Mouse (Mus musculus) R1 (cell line): ENCODE data around the gene Wdfy4.

Experiments
- DNase-seq: peaks from one replicate; pipeline ENCODE4 v3.0.0-alpha.2; 2018; ENCODE audit warnings: low read depth, low spot score

Wdfy4 gene

DNA sequence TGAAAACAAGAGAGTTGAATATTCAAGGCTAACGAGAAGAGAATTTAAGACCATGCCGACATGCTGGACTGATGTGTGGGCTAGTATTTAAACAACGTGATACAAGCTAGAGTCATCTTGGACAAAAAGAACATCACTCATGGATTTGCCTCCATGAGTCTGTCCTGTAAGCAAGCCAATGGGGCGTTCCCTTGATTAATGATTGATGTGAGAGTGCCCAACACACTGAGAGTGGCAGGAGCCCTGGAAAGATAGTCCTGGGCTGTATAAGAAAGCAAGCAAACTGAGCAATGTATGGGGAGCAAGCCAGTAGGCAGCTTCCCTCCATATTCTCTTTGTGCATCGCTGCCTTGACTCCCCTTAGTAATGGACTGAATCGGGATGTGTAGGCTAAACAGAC lies 106.7 kb downstream of the Wdfy4 start:
- DNase-seq, result no peak

- DNase-seq, result no peak
Measured at GRCm38 (mm10) chr14:33078110-33078509, 107.2 kb downstream of the Wdfy4 start.

DNA sequence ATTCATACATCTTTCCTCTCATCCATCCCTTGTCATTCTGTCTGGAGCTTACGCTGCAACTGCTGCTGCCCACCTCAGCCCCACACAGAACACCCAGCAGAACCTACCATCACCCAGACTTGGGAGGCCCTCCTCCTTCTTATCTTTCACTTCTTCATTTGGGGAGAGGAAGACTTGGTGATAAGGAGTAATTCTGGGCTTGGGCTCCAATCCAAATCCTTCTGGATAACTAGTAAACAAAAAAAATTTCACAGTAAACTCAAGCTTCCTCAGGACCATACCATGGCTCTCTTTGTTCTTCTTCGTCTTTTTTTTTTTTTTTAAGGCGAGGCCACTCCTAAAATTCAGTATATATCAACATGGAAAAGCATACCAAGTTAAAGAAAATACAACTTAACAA lies 112.0 kb downstream of the Wdfy4 start:
- no peak for DNase-seq

- DNase-seq, result no peak
Measured at GRCm38 (mm10) chr14:33072351-33072750, 113.0 kb downstream of the Wdfy4 start.

GRCm38 (mm10) chr14:33067676-33068075 lies 117.6 kb downstream of the Wdfy4 start:
- DNase-seq, result no peak

DNA sequence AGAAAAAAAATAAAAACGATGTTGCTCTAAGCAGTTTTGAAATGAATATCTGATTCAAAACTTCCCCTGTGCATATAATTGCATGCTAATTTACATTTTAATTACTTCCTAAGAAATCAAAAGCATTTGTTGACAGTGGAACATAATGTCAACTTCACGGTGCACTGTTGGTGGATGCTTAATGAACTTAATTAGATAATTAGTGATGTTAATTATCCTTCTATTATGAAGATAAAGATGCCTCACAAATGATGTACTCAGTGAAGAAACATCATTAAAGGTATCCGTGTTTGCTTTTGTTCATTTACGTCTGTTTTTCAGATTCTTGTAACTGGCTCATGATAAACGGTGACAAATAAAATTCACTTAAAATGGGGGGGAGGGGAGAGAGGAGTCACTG lies 122.3 kb downstream of the Wdfy4 start:
- DNase-seq, result no peak

DNA sequence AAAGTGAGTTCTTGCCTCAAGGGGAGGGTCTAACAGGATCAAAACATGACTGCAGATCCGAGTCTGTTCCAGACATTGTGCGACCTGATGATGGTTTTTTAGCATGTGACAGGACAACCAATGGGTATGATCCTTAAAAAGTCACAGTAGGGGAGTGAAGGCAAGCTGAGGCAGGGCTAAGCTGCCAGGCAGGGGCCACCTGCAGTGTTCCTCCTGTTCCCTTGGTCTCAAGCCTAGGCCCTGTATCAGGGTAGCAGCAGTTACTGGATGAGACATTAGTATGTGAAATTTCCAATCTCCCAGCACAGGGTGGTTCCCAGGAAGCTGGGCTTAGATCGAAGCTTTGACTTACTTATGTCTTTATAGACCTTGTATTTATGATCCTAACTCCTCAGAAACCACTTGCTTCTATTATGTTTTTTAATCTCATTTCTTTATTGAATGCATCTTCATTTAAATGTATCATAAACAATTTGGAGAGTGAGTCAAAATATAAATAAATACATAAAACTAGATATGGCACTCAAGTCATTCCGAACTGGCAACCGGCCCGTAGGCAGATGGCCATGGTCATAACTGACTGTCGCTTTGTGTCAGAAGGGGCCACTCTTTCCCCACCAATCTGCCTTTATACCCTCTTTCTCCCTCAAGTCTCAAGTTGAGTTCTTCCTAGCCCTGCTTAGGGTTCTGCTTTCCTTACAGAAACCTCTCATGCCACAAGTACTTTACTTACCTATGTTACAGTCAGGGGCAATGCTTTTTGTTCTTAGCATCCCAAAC lies 126.2 kb downstream of the Wdfy4 start:
- no peak for DNase-seq

DNA sequence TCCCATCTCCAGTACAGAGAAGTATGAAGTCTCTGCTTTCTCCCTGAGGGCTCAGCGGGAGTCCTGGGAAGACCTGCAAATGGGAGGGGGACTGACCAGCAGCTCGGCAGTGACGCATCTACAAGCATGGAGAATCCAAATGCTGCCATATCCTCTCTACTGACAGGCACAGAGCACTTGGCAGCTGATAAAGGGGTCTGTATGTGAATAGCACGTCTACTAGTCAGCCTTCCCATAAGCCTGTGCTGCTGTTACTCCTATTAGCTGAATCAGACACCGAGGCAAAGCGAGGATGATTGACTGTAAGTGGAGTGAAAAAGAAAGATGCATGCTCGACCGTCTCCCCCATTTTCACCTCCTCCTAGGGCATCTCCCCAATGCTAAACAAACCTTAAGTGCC lies 131.9 kb downstream of the Wdfy4 start:
- no peak for DNase-seq

DNA sequence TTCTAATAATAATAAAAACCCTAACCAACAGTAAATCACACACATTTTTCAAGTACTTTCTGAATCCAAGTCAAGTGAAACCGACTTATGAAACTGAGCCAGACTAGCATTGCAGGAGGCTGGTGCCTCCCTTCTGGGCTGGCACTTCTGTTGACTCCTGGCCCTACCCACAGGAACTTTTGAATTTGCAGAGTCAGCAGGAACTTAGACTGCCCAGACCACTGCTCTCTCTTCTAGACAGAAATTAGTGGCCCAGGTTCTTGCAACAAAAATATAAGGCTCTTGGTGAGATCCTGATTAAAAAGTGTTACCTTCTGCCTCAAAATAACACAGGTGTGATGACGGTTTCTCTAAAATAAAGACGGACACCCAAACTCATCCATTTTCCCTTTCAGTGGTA lies 140.1 kb downstream of the Wdfy4 start:
- DNase-seq, result no peak

DNA sequence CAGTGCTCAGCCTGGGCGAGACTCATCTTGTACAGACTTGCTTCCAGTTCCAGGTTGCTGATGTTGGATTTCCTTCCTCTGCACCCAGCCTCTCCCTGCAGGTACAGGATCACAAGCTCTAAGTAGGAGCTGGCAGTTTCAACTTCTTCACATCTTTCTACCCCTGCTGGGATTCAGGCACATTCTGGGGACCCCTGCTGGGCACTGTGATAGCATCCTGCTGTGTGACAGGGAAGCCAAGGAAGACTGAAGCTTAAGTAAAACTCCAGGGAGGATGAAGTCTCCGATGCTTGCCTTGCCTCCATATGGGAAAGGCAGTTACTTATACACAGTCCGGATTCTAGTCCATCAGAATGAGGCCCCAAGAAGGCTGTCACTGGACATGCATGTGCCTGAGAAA lies 148.5 kb downstream of the Wdfy4 start:
- peak; percentile 22 for DNase-seq

GRCm38 (mm10) chr14:33035386-33035785 lies 149.9 kb downstream of the Wdfy4 start:
- DNase-seq, result no peak

- peak; percentile 21 for DNase-seq
Measured at GRCm38 (mm10) chr14:33033424-33033823, 151.9 kb downstream of the Wdfy4 start.

GRCm38 (mm10) chr14:33030849-33031248 lies 154.5 kb downstream of the Wdfy4 start:
- no peak for DNase-seq

GRCm38 (mm10) chr14:33019606-33020005 lies 165.7 kb downstream of the Wdfy4 start:
- DNase-seq, result no peak

DNA sequence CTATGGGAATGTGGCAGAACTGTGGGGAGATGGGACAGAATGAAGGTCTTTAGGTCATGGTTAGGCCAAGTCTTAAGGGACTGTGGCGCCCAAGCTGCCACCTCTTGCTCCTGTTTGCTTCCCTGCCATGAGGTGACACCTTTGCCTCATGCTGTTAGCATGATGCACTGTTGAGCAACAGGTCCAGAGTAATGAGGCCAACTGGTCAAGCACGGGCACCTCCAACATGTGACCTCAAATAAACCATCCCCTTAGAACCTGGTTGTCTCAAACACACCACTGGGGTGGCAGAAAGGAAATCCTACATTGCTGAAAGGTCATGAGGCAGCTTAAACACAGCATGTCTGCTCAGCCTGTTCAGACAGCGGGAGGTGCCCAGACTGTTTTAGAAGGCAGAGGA lies 166.3 kb downstream of the Wdfy4 start:
- DNase-seq, result no peak

DNA sequence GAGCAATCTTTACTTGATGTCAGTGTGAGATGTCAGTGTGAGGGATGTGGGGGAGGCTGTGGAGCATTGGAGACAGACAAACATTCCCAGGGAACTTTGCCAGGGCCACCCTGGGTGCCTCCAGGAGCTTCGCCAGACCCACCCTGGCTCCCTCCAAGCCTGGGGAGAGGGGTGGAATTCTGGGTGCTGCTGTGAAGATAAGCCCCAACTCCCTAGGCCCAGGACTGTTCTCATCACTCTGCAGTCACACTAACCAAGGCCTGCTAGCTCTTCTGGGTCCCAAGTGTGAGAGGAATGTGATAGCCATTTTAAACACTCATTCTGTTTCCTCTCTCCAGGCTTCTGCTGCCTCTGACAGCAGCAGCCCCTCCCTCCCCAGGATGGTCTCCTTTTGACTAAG lies 177.7 kb downstream of the Wdfy4 start:
- DNase-seq, result no peak

GRCm38 (mm10) chr14:33005114-33005513 lies 180.2 kb downstream of the Wdfy4 start:
- DNase-seq, result no peak

GRCm38 (mm10) chr14:33000112-33000979 lies 185.0 kb downstream of the Wdfy4 start:
- DNase-seq, result no peak

- DNase-seq, result no peak
Measured at GRCm38 (mm10) chr14:32999511-32999910, 185.8 kb downstream of the Wdfy4 start.

DNA sequence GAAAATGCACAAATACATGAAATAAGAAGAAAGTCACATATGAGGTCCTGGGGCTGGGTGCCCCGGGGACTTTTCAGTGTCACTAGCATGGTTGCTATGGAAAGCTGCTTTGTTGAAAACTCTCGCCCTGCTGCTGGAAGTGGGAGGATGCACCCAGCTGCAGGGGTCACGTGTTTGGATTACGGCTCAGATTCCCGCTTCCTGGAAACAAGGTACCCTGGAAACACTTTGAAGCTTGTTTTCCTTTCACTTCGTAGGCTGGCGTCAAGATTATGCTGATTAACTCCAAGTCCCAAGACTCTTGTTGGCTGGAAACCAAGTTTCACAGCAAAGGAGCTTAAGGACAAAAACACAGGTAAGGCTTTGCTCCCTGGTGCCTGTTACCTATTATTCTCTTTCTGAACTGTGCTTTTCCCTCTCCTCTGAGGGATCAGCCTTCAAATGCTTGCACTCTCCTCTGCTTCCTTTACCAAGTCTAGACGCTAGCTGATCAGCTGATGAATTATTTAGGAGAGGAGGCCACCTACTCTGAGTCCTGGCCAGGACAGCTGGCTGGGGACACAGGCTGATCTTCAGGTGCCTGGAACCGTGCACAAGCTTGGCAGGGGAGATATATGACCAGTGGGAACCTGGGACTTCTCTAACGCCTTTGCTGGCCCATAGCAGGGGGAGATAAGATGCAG lies 190.2 kb downstream of the Wdfy4 start:
- peak; percentile 87 for DNase-seq

GRCm38 (mm10) chr14:32991082-32991481 lies 194.2 kb downstream of the Wdfy4 start, which contains the start of gene Lrrc18:
TSS of gene Lrrc18 (plus strand) at chr14:32991382.
- DNase-seq, result no peak

- peak; percentile 24 for DNase-seq
Measured at GRCm38 (mm10) chr14:32986659-32987058, 198.6 kb downstream of the Wdfy4 start.
